Mouse (Mus musculus) midbrain, embryonic 14.5 days (tissue): ENCODE results near the gene Ago3. TPM values are rescaled to one million over a fixed set of nuclear protein-coding genes. Genes with fewer than 3 reads are reported as not detected.

Experiments
- ATAC-seq: fragments of 200-750 bp; cut with Nextera tagmentation; 2 replicates; pipeline ENCODE4 v1.8.0; 2017; ENCODE audit warnings: moderate number of reproducible peaks, moderate library complexity; ENCODE audit not compliant: low FRiP score, low TSS enrichment
- DNase-seq: peaks from one replicate; pipeline ENCODE4 v3.0.0-alpha.2; 2015
- H3K27ac ChIP-seq: fragments of 300-500 bp; sonication (generic); replicated peaks from 2 replicates; pipeline ENCODE4 v1.5.1; 2014; ENCODE audit warnings: mild to moderate bottlenecking, low read depth, low read length, moderate library complexity
- H3K27me3 ChIP-seq: fragments of 300-500 bp; sonication (generic); 2 replicates; pipeline ENCODE4 v1.6.1; 2014; ENCODE audit warnings: low read length, control low read depth, mixed read lengths; ENCODE audit not compliant: control insufficient read depth, insufficient read depth
- H3K36me3 ChIP-seq: fragments of 300-500 bp; sonication (generic); 2 replicates; pipeline ENCODE4 v1.6.1; 2014; ENCODE audit warnings: low read length, control low read depth; ENCODE audit not compliant: control insufficient read depth, insufficient read depth
- H3K4me1 ChIP-seq: fragments of 300-500 bp; sonication (generic); 2 replicates; pipeline ENCODE4 v1.6.1; 2014; ENCODE audit warnings: mild to moderate bottlenecking, antibody characterized with exemption, low read length, control low read depth; ENCODE audit not compliant: control insufficient read depth, insufficient read depth
- H3K4me2 ChIP-seq: fragments of 300-500 bp; sonication (generic); 2 replicates; pipeline ENCODE4 v1.6.1; 2014; ENCODE audit warnings: mild to moderate bottlenecking, low read length, moderate library complexity
- H3K4me3 ChIP-seq: fragments of 300-500 bp; sonication (generic); replicated peaks from 2 replicates; pipeline ENCODE4 v1.5.1; 2014; ENCODE audit warnings: low read depth, low read length
- H3K9ac ChIP-seq: fragments of 300-500 bp; sonication (generic); replicated peaks from 2 replicates; pipeline ENCODE4 v1.6.1; 2014; ENCODE audit warnings: mild to moderate bottlenecking, low read length, moderate library complexity
- H3K9me3 ChIP-seq: fragments of 300-500 bp; sonication (generic); 2 replicates; pipeline ENCODE4 v1.6.1; 2016; ENCODE audit warnings: low read length, control low read depth, mixed read lengths; ENCODE audit not compliant: control insufficient read depth
- WGBS: fragments of 180-500 bp; shearing (Covaris S2); extraction: QIAGEN DNeasy Blood & Tissue Kit; methylation state at CpG from one replicate; pipeline ENCODE4 v1.1.7; 2014; 5-methylcytosine and 5-hydroxymethylcytosine counted together
- polyA plus RNA-seq: library from polyadenylated mRNA; unstranded; fragments of >200 nt; fragmentation: Nextera tagmentation; extraction: Ambion mirVana; gene quantifications from 2 replicates; pipeline ENCODE4 v1.2.1, GENCODE M21; 2014

Gene Ago3
- polyA plus RNA-seq, 1 experiment from 2014 or later = 14.8 TPM

- under 1% methylated on average over 50 of the region's 50 CpGs for WGBS
- peaks cover 53% of the 10 kb centered on the region for H3K27me3 ChIP-seq
Measured at GRCm38 (mm10) chr4:126300916-126301583, 128.3 kb downstream of the Ago3 start.

GRCm38 (mm10) chr4:126296617-126297101 lies 132.7 kb downstream of the Ago3 start:
- H3K4me3 ChIP-seq = peak overlapping the region; percentile 28
- no peak for ATAC-seq
- H3K9me3 ChIP-seq = no peaks in the 10 kb centered on the region
- DNase-seq = peak; percentile 75
- peaks cover 47% of the 10 kb centered on the region for H3K27me3 ChIP-seq
- H3K27ac ChIP-seq = no peak overlapping the region
- H3K4me1 ChIP-seq = peaks cover 13% of the 10 kb centered on the region
- no peaks in the 10 kb centered on the region for H3K36me3 ChIP-seq
- H3K9ac ChIP-seq = peak overlapping the region; percentile 59
- 2% methylated on average over 34 of the region's 34 CpGs for WGBS
- H3K4me2 ChIP-seq = peak overlapping the region; percentile 67

More at GRCm38 (mm10) chr4:126300916-126301583, 128.3 kb downstream of the Ago3 start:
- Histone ChIP-seq H3K4me3 (peak overlapping the region; percentile 17), H3K4me2 (peak overlapping the region; percentile 37), H3K36me3 (no peaks in the 10 kb centered on the region), H3K4me1 (peaks cover 13% of the 10 kb centered on the region), H3K27ac (no peak overlapping the region), H3K9me3 (peaks cover 1% of the 10 kb centered on the region), H3K9ac (peak overlapping the region; percentile 26; the same call in 1 of the 2 replicates)
- ATAC-seq (no peak), DNase-seq (no peak)

- Histone ChIP-seq H3K9ac (no peak overlapping the region), H3K27ac (no peak overlapping the region), H3K9me3 (no peaks in the 10 kb centered on the region), H3K36me3 (no peaks in the 10 kb centered on the region), H3K4me1 (peaks cover 9% of the 10 kb centered on the region), H3K4me2 (no peak overlapping the region), H3K4me3 (no peak overlapping the region), H3K27me3 (peaks cover 40% of the 10 kb centered on the region)
- 40% methylated on average over 4 of the region's 4 CpGs for WGBS
- ATAC-seq = no peak
- no peak for DNase-seq
Measured at GRCm38 (mm10) chr4:126295937-126296336, 133.4 kb downstream of the Ago3 start.

- Histone ChIP-seq H3K4me1 (peaks cover 8% of the 10 kb centered on the region; the same call in 1 of the 2 replicates), H3K27ac (no peak overlapping the region), H3K9ac (no peak overlapping the region), H3K4me2 (no peak overlapping the region), H3K27me3 (peaks cover 32% of the 10 kb centered on the region), H3K9me3 (no peaks in the 10 kb centered on the region), H3K36me3 (no peaks in the 10 kb centered on the region), H3K4me3 (no peak overlapping the region)
- 74% methylated on average over 6 of the region's 6 CpGs for WGBS
- ATAC-seq (no peak), DNase-seq (no peak)
Measured at GRCm38 (mm10) chr4:126295152-126295551, 134.2 kb downstream of the Ago3 start.

GRCm38 (mm10) chr4:126291196-126291595 lies 138.2 kb downstream of the Ago3 start:
- Histone ChIP-seq H3K27ac (no peak overlapping the region), H3K4me1 (no peaks in the 10 kb centered on the region), H3K27me3 (peaks cover 37% of the 10 kb centered on the region), H3K9ac (no peak overlapping the region), H3K4me3 (no peak overlapping the region), H3K36me3 (no peaks in the 10 kb centered on the region), H3K4me2 (no peak overlapping the region), H3K9me3 (no peaks in the 10 kb centered on the region)
- no peak for DNase-seq
- no peak for ATAC-seq
- WGBS = 20% methylated on average over 13 of the region's 13 CpGs

- no peak for ATAC-seq
- Histone ChIP-seq H3K4me3 (no peak overlapping the region), H3K36me3 (no peaks in the 10 kb centered on the region), H3K9me3 (no peaks in the 10 kb centered on the region), H3K27me3 (peaks cover 36% of the 10 kb centered on the region), H3K4me1 (no peaks in the 10 kb centered on the region), H3K4me2 (no peak overlapping the region), H3K27ac (no peak overlapping the region), H3K9ac (no peak overlapping the region)
- DNase-seq = no peak
- 84% methylated on average over 8 of the region's 8 CpGs for WGBS
Measured at GRCm38 (mm10) chr4:126290314-126290713, 139.0 kb downstream of the Ago3 start.

- ATAC-seq (no peak), DNase-seq (no peak)
- no peaks in the 10 kb centered on the region for H3K9me3 ChIP-seq
- no peak overlapping the region for H3K27ac ChIP-seq
- no peak overlapping the region for H3K4me3 ChIP-seq
- H3K36me3 ChIP-seq = no peaks in the 10 kb centered on the region
- H3K4me2 ChIP-seq = no peak overlapping the region
- H3K9ac ChIP-seq = no peak overlapping the region
- no peaks in the 10 kb centered on the region for H3K4me1 ChIP-seq
- H3K27me3 ChIP-seq = peaks cover 33% of the 10 kb centered on the region
- WGBS = 33% methylated on average over 17 of the region's 17 CpGs
Measured at GRCm38 (mm10) chr4:126288085-126288666, 141.2 kb downstream of the Ago3 start.

- no peak for DNase-seq
- no peaks in the 10 kb centered on the region for H3K9me3 ChIP-seq
- H3K27me3 ChIP-seq = peaks cover 33% of the 10 kb centered on the region
- no peak overlapping the region for H3K9ac ChIP-seq
- H3K4me2 ChIP-seq = no peak overlapping the region
- WGBS = 39% methylated on average over 11 of the region's 11 CpGs
- ATAC-seq = no peak
- no peaks in the 10 kb centered on the region for H3K4me1 ChIP-seq
- H3K27ac ChIP-seq = no peak overlapping the region
- no peaks in the 10 kb centered on the region for H3K36me3 ChIP-seq
- no peak overlapping the region for H3K4me3 ChIP-seq
Measured at GRCm38 (mm10) chr4:126287302-126287995, 141.9 kb downstream of the Ago3 start.
